Mouse (Mus musculus): ENCODE results near the gene Rpl9-ps6.
"Not testable (repeated sequence)": the region's sequence is repeated elsewhere in the genome, so short reads cannot be mapped to it uniquely, and the experiment has no call there.

Gene Rpl9-ps6

DNA sequence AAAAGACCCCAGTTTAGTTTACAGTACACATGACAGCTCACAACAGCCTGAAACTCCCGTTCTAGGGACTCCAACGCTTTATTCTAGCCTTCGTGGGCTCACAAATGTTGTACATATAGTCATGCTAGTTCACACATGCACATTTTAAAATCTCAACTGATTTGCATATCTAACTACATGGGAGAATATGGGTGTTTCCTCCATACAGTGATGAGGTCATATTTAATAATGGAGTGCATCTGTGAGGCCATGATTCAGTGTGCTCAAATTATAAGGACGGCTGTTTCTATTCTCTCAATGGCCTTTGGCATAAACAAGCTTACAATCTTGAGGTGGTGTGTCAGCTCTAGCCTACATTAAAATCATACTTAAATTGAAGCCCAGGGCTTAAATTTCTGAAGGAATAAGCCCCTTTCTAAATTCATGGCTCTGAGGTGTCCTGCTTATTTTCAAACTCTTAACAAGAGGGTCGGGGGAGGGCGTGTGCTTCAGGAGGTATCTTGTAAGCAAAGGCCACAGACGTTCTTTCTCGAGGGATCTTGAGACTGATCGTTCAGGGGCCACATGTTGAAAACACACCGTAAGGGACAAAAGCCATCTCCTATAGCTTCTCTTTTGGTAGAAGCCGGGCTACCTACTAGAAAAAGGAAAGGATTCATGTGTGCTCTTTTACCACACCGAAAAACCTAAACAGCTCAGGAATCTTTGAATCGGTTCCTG, 18.7 kb upstream of the Rpl9-ps6 start:
- no peak for DNase-seq (ENCODE audit: inconsistent age in 2 of 2, low spot score in 1 of 2)

DNA sequence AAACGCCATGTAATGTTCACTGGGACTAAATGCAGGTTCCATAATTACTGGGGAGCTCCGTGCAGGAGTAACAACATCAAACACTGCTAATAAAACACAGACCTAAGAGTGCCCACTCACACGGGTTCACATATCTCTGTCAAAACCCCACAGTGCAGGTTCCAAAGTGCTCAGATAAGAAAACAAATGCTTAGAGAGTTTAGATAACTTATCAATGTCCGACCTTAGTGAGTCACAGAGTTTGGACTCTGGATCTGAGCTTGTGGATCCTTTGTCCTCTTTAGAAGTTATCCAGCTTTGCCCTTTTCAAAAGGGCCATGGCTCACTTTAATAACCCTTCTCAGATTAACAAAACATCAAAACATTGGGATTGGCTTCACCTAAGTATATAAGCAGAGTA, 15.1 kb upstream of the Rpl9-ps6 start:
- no peak for DNase-seq (ENCODE audit: inconsistent age in 2 of 2, low spot score in 1 of 2)

DNA sequence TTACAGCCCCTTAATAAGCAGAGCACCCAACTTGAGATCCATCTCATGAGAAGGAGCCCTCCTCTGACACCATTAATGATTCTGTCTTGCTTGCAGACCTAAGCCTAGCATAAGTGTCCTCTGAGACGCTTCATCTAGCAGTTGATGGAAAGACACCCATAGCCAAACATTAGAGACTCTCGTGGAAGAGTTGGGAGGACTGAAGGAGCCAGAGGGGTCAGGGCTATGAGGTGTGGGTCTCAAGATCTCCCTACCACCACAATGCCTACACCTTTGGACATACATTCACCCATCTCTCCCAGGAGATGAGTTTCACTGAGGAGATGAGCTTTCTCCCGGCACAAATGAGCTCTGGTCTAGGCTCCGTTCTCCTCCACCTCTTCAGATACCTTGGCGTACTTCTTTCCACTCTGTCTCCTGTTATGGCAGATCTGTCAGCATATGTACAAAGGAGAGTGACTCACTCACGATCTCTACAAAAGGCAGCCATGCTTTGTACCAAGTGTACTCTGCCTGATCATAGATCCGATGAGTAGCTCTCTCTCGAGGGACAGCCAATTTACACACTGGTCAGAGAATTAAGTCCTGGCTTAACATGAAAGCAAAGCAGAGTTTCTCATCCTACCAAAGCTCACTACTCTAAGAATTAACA, 14.5 kb upstream of the Rpl9-ps6 start:
- DNase-seq (ENCODE audit: inconsistent age in 2 of 2, low spot score in 1 of 2), result no peak

DNA sequence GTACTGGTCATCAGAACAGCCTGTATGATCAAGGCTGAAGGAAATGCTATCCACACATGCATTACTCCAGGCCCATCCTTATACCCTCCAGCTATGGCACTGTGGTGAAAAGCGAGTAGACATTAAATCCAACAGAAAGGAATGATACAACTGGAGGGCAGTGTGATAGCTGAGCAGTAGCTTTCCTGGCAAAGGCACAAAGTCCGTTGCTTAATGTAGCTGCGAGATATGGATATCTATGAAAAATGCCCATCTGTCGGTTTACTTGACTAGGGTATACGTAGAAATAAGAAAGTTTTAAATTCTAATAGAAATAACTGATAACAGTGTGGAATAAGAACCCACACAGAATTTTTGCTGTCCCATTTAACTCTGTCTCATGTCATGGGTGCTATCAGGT, 13.9 kb upstream of the Rpl9-ps6 start:
- DNase-seq (ENCODE audit: inconsistent age in 2 of 2, low spot score in 1 of 2), result no peak

DNA sequence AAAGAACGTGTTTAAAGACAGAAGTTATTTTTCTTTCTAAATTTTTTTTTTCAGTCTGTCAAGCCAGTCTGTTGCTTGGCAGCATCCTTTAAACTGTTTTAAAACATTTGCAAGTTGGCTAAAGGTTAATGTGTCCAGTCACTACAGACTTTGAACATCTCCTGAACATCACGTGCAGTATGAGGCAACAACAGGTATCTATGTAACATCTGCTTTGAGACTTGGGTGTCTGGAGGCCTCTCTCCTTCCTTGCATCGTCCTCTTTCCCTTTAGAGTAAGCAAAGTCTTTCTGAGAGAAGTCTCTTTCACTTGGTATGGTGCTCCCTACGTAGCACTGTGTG, 10.3 kb upstream of the Rpl9-ps6 start:
- DNase-seq (ENCODE audit: inconsistent age in 2 of 2, low spot score in 1 of 2), result no peak

DNA sequence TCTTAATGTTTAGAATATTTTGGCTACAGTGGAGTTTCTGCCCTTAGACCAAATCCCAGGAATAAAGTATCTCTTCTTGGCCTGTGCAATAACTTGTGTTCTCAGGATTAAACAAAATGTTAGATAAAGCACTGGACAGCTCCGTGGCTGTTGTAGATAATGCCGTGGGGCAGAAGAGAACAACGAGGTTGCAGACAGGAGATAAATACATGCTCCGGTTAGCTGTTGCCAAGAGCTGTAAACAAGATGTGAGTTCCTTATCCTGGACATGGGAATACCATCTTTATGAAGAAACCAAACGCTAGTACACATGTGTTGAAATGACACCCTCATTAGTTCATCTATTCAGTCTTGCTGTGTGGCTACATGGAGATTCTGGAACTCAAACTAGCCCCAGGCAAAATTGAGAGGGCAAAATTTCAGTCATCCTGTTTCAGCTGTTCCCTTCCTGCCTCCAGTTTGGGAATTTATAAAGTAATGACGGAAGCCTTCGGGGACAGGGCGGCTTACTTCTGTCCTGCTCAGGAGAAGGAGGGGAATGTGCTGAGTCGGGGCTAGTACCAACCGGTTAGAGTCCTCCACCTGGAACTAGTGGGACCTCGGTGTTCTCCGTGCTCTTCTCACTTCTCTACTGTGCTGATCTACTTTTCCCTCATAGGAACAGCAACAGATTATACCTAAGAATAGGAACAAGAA, 9.8 kb upstream of the Rpl9-ps6 start:
- DNase-seq (ENCODE audit: inconsistent age in 2 of 2, low spot score in 1 of 2), result no peak

DNA sequence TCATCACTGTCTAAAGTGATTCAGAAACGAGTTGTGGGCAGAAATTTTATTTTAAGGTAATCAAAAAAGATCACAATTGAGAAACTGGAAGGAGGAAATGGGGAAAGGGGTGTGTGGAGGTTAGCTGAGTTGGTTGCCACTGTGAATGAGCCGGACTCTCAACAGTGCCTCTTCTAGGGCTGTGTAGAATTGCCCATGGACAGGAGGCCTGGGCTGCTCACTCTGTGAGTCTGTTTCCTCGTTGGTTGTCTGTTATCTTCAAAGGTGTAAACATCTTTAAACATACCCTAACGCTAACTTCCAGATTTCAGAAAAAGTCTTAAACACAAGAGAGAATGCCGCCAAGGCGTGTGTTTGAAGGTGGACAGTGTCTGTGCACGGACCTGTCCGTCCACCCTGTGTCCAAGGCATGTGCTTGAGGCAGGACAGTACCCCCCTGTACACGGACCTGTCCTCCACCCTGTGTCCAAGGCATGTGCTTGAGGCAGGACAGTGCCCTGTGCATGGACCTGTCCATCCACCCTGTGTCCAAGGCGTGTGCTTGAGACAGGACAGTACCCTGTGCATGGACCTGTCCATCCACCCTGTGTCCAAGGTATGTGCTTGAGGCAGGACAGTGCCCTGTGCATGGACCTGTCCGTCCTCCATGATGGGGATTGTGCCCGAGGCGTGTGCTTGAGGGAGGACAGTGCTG, 4.3 kb upstream of the Rpl9-ps6 start:
- no peak for DNase-seq (ENCODE audit: inconsistent age in 2 of 2, low spot score in 1 of 2)

DNA sequence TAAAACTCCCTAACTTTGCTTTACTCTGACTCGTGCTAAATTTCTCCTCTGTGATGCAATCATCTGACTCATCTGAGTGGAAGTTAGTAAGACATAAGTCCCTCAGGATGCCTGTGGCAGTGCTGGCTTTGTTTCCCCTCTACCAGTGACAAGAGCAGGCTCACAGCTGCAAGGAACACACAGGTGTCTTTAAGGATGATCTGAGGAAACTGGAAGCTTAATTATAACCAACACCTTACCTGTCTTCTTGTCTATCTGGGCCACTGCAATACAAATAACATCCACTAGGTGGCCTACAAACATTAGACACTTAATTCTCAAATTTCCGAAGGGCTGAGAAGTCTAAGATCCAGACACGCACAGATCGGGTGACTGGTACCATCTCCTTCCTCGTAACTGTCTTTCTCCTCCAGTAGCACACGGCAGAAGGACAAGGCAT, 3.7 kb upstream of the Rpl9-ps6 start:
- DNase-seq (ENCODE audit: inconsistent age in 2 of 2, low spot score in 1 of 2), result peak; percentile 35 to 85

DNA sequence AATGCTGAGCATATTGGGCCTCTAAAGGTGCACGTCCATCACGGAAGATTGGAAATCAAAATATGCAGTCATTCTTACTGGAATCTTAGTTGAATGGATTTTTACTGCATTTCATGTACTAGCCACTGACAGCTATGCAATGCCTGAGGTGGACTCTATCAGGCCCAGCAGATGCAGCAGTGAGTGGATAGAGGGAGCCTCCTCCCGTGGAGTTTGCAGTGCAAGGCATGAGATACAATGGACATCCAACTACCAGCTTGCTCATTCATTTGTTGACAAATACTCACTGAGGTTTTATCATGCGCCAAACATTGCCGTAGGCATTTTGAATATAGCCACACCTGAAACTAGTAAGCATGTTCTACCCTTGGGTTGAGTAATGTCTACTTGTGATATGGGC, 947 bp upstream of the Rpl9-ps6 start:
- DNase-seq (ENCODE audit: inconsistent age in 2 of 2, low spot score in 1 of 2), result no peak

DNA sequence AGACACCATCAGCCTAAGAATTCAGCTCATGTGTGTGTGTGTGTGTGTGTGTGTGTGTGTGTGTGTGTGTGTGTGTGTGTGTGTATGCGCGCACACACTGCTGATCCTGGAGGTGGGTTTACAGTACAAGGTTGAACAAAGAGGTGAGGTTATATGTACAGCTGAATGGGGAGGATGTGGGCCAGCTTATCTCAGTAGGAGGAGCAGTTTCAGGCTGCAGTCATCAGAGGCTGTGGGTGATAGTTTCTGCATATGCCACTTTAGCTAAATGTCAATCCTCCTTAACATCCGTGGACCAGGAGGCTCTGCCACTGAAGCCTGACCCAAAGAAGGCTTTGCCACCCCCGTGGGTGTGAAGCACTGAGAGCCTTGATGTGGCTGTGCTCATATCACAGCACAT, 1.1 kb downstream of the Rpl9-ps6 start:
- no peak for DNase-seq (ENCODE audit: inconsistent age in 2 of 2, low spot score in 1 of 2)

DNA sequence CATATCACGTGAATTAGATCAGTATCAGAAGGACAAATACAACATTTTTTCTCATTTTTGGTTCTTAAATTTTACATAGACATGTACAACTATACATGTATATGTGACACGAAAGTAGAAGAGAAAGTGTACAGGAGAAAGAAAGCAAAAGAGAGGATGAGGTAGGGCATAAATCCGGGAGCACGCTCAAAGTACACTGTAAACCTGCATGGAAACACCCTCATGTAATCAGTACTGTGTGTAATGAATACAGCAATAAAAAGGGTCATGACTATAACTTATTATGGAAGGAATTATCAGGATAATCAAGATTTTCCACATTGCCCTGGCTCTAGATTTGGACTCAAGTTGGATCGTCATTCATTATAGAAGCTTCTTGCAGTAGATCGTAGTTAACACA, 3.3 kb downstream of the Rpl9-ps6 start:
- no peak for DNase-seq (ENCODE audit: inconsistent age in 2 of 2, low spot score in 1 of 2)

DNA sequence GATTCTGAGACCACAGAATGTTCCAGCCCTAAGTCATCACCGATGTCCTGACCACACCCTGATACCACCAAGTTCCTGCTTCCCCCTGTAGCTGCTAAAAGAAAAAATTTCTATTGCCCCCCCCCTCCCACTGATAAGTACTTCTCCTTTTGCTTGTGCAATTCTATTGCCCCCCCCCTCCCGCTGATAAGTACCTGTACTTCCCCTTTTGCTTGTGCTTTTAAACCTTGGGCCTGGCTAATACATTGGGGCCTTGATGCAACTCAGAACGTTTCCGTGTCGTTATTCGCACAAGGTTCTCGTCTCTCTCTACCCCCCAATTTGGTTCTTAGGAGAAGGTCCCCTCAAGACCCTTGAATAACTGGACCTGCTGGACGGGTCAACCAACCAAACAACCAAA, 8.7 kb downstream of the Rpl9-ps6 start:
- DNase-seq (ENCODE audit: inconsistent age in 2 of 2, low spot score in 1 of 2), result not testable (repeated sequence)

DNA sequence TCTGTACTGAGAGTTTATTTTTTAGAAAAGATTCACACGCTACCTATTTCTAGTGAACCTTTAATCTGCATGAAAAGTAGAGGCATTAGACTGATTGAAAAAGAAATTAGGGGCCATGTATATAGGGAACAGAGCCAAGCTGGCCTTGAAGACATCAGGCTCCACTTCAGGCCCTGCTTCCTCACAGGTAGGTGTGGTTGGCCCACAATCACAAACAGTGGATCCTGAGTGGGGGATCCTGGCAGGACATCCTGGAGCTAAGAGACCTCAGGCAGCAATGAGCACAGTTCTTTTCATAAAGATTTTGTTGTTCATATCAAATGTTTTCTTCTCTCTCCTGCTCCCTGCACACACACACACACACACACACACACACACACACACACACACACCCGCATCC, 9.6 kb downstream of the Rpl9-ps6 start:
- no peak for DNase-seq (ENCODE audit: inconsistent age in 2 of 2, low spot score in 1 of 2)

DNA sequence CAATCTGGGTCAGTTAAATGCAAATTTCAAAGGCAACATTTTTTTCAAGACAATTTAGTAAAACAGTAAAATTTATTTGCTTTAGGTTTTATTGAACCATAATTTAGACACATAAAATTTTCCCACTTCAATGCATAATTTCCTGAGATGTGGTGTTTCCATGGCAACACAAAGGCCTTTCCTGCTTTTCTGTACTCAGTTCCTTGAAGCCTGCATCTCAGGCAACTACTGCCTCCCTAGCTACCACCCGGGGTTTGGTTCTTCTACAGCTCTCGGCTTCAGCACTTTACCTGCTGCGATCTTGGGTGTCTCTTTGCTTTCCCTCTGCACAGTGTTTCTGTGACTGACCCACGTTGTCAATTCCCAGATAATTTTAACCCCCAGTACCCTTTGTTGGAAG, 14.1 kb downstream of the Rpl9-ps6 start:
- DNase-seq (ENCODE audit: inconsistent age in 2 of 2, low spot score in 1 of 2), result no peak

DNA sequence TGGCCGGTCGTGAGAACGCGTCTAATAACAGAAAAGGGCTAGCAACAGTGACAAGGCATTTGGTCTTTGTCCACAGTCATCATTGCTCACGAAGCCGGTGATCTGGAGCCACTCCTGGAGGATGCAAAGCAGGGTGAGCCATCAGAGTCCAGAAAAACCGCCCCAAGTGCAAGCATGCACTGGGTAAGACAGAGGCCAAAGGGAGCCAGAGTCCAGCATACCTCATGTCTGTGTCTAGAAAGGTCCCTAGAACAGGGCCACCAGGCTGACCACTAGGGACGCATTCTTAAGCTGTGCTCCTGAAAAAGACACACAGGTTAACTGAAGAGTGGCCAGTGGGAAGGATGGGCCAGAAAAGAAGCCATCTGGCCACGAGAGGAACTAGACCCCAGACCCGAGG, 17.4 kb downstream of the Rpl9-ps6 start:
- DNase-seq (ENCODE audit: inconsistent age in 2 of 2, low spot score in 1 of 2), result peak in 1 of 2 experiments; percentile 27

DNA sequence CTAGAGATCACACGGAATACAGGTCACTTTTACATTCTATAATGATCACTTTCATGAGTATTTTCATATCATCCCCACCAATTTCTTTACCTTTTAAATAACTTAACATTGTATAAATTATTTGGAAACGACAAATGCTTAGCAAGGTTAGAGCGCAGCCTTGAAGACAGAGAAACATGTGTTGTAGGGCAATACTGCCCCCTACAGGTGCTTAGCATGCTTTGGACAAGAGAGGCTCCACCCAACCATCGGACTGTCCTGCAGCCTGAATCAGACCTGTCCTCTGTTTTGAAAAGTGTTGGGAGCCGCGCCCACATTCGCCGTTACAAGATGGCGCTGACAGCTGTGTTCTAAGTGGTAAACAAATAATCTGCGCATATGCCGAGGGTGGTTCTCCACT, 24.8 kb downstream of the Rpl9-ps6 start:
- DNase-seq (ENCODE audit: inconsistent age in 2 of 2, low spot score in 1 of 2), result peak; percentile 59 to 85

DNA sequence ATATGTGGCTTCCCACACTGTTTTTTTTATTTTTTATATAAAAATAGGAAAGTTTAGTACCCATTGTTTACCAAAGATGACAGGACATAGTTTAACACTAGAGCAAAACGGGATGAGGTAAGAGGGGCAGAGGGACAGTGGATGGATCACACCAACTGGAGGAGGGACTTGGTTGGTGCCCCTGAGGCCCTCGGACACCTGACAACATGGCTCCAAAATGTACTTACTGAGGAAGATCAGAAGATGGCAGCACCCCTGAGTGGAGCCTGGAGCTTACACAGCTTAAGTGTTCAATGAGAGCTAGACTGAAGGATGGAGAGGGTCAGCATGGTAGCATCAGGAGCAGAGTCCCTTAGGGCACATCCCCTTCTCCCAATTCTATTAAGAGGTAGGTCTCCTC, 27.0 kb downstream of the Rpl9-ps6 start:
- no peak for DNase-seq (ENCODE audit: inconsistent age in 2 of 2, low spot score in 1 of 2)

DNA sequence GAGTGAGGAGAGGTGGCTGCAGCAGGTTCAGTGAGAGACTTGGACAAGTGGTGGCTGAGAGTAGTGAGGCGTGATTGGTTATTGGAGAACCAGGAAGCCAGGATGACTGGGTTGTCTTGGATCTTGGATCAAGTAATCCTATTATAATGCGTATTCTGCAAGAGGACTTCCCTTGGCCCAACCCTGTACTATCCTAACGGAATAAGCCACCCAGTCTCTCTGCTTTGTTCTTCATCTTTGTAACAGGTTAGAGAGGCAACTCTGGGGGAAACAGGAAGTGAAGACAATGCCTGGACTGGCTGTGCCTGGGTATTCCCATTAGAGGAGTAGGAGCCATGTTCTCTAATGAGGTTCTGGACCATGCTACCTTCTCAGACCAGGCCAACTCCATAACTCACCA, 40.5 kb downstream of the Rpl9-ps6 start:
- no peak for DNase-seq (ENCODE audit: inconsistent age in 2 of 2, low spot score in 1 of 2)

DNA sequence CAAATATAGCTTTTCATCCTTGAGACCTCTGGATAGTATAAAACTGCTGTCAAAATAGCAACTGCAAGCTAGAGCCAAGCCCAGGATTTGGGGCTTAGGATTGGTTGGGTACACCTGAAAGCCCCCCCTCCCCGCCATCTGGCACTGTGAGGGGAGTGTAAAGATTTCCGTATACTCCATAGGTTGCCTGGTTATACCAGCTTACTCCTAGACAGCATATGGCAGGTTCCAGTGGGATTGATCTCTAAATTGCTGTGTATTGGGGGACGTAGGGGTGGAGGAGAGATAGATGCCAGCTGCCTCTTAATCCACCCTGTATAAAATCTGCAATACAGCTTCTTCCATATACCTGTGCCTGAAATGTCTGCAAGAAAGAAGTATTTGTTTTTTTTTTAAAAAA, 41.7 kb downstream of the Rpl9-ps6 start:
- DNase-seq (ENCODE audit: inconsistent age in 2 of 2, low spot score in 1 of 2), result no peak

DNA sequence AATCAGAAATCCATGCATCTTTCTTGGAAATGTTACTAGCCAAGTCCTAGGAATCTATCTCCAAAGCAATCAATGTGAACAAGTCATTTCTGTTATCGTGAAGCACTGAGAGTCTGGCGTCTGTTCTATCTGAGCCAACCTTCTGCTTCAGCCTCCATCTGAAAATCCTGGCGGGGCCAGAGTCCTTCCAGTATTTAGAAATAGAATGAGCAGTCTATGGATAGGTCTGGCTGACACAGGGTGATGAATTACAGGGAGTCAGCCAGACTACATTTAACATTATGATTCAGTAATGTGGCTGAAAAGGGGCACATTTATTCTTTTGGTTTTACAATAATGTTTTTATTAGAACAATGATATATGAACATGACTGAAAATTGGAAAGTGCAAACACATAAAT, 47.3 kb downstream of the Rpl9-ps6 start:
- peak in 1 of 2 experiments; percentile 42 for DNase-seq (ENCODE audit: inconsistent age in 2 of 2, low spot score in 1 of 2)

DNA sequence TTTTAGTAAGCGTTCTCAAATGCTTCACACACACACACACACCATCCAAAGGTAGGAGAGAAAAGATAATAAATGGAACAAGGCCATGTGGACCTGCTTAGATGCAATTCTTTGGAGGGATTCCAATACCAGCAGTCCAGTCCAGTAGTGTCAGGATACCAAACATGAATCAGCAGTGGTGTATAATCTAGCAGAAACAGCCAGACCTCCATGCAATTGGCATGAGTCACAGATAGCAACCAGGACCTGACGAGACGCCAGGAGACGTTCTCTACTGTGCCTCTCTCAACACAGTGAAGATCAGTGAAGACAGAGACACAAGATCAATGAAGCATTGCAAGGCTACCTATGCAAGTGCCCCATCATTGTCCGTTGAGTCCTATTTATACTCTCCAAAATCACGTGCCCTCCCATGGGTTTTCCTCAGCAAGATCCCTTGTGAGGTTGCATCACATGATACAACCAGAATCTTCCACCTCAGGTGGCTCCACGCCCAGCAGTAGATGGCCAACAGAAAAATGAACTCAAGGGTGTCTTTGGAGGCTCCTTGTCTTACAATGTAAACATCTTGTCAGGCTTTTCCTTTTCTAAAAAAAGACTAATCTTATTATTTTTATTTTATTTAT, 49.6 kb downstream of the Rpl9-ps6 start:
- DNase-seq (ENCODE audit: inconsistent age in 2 of 2, low spot score in 1 of 2), result peak; percentile 66 to 74
